Mouse (Mus musculus) erythroblast, adult 5-6 weeks (primary cell): Measurements from ENCODE around the gene BC030870. TPM values are rescaled to one million over a fixed set of nuclear protein-coding genes. Genes with fewer than 3 reads are reported as not detected.

Source experiments
- total RNA-seq, 2 experiments: library from RNA; stranded (forward) in 1 of 2; stranded (reverse) in 1 of 2; fragments of 150-400 nt in 1 of 2; fragments of 200-764, 138-1000 nt in 1 of 2; gene quantifications; 2 replicates each; pipeline versions ENCODE4 v1.2.3 to v1.2.4; 2015 to 2017; ENCODE audit warnings: low replicate concordance in 2 of 2

The BC030870 gene
- total RNA-seq, 2 experiments from 2014 or later: not detected

Other genes with a start within 250 kb of the BC030870 start
- 10.9 and 14.6 TPM in 2 replicates for gene Tmem192, start 182.4 kb downstream of the BC030870 start, total RNA-seq (2015; ENCODE audit: low replicate concordance)
- gene Tmem192, start 182.4 kb downstream of the BC030870 start, total RNA-seq (2017; ENCODE audit: low replicate concordance): 0.56 and 1.7 TPM in 2 replicates
- gene Trim75, start 141.7 kb downstream of the BC030870 start, total RNA-seq (2015; ENCODE audit: low replicate concordance): not detected in 2 replicates
- gene Trim75, start 141.7 kb downstream of the BC030870 start, total RNA-seq (2017; ENCODE audit: low replicate concordance): not detected in 2 replicates
- not detected in 2 replicates for gene Trim61, start 111.0 kb downstream of the BC030870 start, total RNA-seq (2015; ENCODE audit: low replicate concordance)
- not detected in 2 replicates for gene Trim61, start 111.0 kb downstream of the BC030870 start, total RNA-seq (2017; ENCODE audit: low replicate concordance)
- gene Trim60, start 111.0 kb downstream of the BC030870 start, total RNA-seq (2015; ENCODE audit: low replicate concordance): not detected in 2 replicates
- gene Trim60, start 111.0 kb downstream of the BC030870 start, total RNA-seq (2017; ENCODE audit: low replicate concordance): not detected in 2 replicates
- gene Apela, start 92.2 kb downstream of the BC030870 start, total RNA-seq (2015; ENCODE audit: low replicate concordance): not detected in 2 replicates
- gene Apela, start 92.2 kb downstream of the BC030870 start, total RNA-seq (2017; ENCODE audit: low replicate concordance): not detected in 2 replicates
- not detected in 2 replicates for gene Gm10663, start 54.5 kb downstream of the BC030870 start, total RNA-seq (2015; ENCODE audit: low replicate concordance)
- gene Gm10663, start 54.5 kb downstream of the BC030870 start, total RNA-seq (2017; ENCODE audit: low replicate concordance): not detected in 2 replicates